Mouse (Mus musculus): ENCODE measurements around the gene Gucy2g. TPM values are rescaled to one million over a fixed set of nuclear protein-coding genes. Genes with fewer than 3 reads are reported as not detected.

The Gucy2g gene
- polyA plus RNA-seq, 1 experiment from 2014 or later, result not detected

GRCm38 (mm10) chr19:55239766-55240426, 1.1 kb downstream of the Gucy2g start:
- Histone ChIP-seq H3K36me3 (replicated peaks) (no peaks in the 10 kb centered on the region), H3K27ac (no peak overlapping the region), H3K4me3 (replicated peaks) (no peak overlapping the region), H3K9ac (no peak overlapping the region), H3K9me3 (no peaks in the 10 kb centered on the region), H3K27me3 (no peaks in the 10 kb centered on the region), H3K4me1 (0 out of 2 replicates have a peak, but pooled peaks cover 3% of the 10 kb centered on the region), H3K4me2 (no peak overlapping the region)
- WGBS, result 87% methylated on average over 6 of the region's 6 CpGs
- no peak for ATAC-seq (ENCODE audit: low FRiP score)

DNA sequence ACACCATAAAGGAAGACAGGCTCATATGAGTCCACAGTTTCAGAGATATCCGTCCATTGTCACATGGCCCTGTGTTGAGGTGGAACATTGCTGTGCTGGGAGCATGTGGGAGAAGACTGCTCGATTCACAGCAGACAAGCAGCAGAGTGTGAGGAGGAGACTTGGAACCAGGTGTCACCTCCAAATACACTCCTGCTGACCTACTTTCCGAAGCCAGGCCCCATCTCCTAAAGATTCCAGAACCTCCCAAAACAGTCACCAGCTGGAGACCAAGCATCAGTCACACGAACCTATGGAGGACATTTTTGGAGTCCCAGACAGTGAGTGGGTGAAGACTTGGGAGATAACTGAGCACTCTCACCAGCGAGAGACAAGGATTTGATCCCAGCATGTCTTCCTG, 4.5 kb downstream of the Gucy2g start:
- H3K27ac ChIP-seq, result no peak overlapping the region
- 84% methylated on average over 5 of the region's 5 CpGs for WGBS
- no peaks in the 10 kb centered on the region for H3K4me1 ChIP-seq
- H3K4me2 ChIP-seq, result no peak overlapping the region
- H3K27me3 ChIP-seq, result no peaks in the 10 kb centered on the region
- no peak for ATAC-seq (ENCODE audit: low FRiP score)
- no peaks in the 10 kb centered on the region for H3K36me3 ChIP-seq (replicated peaks)
- no peaks in the 10 kb centered on the region for H3K9me3 ChIP-seq
- H3K9ac ChIP-seq, result no peak overlapping the region
- H3K4me3 ChIP-seq (replicated peaks), result no peak overlapping the region

GRCm38 (mm10) chr19:55236026-55236425, 5.0 kb downstream of the Gucy2g start:
- Histone ChIP-seq H3K9me3 (no peaks in the 10 kb centered on the region), H3K4me1 (no peaks in the 10 kb centered on the region), H3K36me3 (replicated peaks) (no peaks in the 10 kb centered on the region), H3K9ac (no peak overlapping the region), H3K27me3 (no peaks in the 10 kb centered on the region), H3K4me2 (no peak overlapping the region), H3K27ac (no peak overlapping the region), H3K4me3 (replicated peaks) (no peak overlapping the region)
- 51% methylated on average over 2 of the region's 2 CpGs for WGBS
- ATAC-seq (ENCODE audit: low FRiP score), result no peak

DNA sequence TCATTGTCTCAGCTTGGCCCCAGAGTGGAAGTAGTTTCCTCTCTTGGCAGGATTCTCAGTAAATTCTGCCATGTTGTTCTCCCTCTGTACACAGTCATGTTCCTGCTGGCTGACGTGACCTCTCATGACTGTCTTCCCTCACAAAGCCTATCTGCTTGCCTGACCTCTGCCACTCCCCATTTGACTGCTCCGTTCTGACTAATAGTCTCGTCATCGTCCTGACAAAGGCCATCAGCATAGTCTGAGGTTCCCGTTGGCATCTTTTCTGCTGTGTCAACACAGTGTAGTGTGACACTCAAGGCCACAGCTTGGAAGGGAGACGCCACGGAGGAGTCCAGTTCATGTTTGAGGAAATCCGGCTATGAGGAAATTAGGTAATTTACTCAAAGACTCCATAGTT, 8.9 kb downstream of the Gucy2g start:
- Histone ChIP-seq H3K9ac (no peak overlapping the region), H3K4me1 (no peaks in the 10 kb centered on the region), H3K36me3 (replicated peaks) (no peaks in the 10 kb centered on the region), H3K27ac (no peak overlapping the region), H3K27me3 (no peaks in the 10 kb centered on the region), H3K9me3 (no peaks in the 10 kb centered on the region), H3K4me3 (replicated peaks) (no peak overlapping the region), H3K4me2 (no peak overlapping the region)
- WGBS, result 78% methylated on average over 8 of the region's 8 CpGs
- ATAC-seq (ENCODE audit: low FRiP score), result no peak

DNA sequence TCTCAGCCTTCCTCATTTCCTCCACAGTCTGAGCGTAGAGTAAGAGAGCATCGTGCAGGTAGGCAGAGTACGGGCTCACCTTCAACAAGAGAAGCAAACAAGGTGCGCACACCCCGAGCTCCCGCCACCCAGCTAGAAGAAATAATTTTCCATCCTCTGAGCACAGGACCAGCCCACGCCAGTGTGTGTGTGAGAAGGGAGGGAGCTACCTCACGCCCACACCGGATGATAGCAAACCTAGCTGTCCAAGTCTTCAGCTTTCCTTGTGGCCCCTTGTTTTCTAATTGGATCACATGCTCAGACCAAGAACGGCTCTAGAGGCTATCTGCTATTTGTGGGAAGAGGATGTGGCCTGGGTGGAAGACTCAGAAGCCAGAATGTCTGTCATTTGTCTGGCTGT, 10.0 kb downstream of the Gucy2g start:
- Histone ChIP-seq H3K27ac (no peak overlapping the region), H3K9me3 (no peaks in the 10 kb centered on the region), H3K4me3 (replicated peaks) (no peak overlapping the region), H3K4me2 (no peak overlapping the region), H3K27me3 (no peaks in the 10 kb centered on the region), H3K9ac (no peak overlapping the region), H3K4me1 (no peaks in the 10 kb centered on the region), H3K36me3 (replicated peaks) (no peaks in the 10 kb centered on the region)
- WGBS, result 79% methylated on average over 10 of the region's 10 CpGs
- no peak for ATAC-seq (ENCODE audit: low FRiP score)

GRCm38 (mm10) chr19:55227135-55227534, 13.9 kb downstream of the Gucy2g start:
- ATAC-seq (ENCODE audit: low FRiP score), result no peak
- H3K4me3 ChIP-seq (replicated peaks), result no peak overlapping the region
- WGBS, result 93% methylated on average over 7 of the region's 7 CpGs
- no peaks in the 10 kb centered on the region for H3K36me3 ChIP-seq (replicated peaks)
- H3K4me2 ChIP-seq, result no peak overlapping the region
- H3K27me3 ChIP-seq, result no peaks in the 10 kb centered on the region
- H3K27ac ChIP-seq, result no peak overlapping the region
- H3K9ac ChIP-seq, result no peak overlapping the region
- H3K4me1 ChIP-seq, result no peaks in the 10 kb centered on the region
- no peaks in the 10 kb centered on the region for H3K9me3 ChIP-seq

DNA sequence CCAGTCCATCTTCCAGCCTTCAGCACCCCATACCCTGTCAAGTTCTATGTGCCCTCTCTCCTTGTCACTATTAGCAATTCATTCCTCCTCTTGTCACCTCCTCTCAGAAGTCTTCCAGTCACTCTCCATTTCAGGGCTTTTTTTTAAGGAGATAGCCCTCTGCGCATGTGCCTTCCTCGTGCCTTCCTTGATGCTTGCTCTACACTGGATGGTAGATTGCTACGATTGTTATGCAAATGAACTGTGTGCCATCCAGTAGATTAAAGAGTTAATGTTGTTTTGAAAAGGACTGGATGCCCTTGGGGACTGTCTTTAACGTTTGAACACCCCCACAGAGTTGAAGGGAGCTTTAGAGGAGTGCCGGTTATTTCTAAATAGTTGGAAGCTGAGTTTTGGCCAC, 14.4 kb downstream of the Gucy2g start:
- 60% methylated on average over 5 of the region's 5 CpGs for WGBS
- H3K27ac ChIP-seq, result no peak overlapping the region
- no peak overlapping the region for H3K4me3 ChIP-seq (replicated peaks)
- H3K4me1 ChIP-seq, result no peaks in the 10 kb centered on the region
- no peaks in the 10 kb centered on the region for H3K36me3 ChIP-seq (replicated peaks)
- H3K27me3 ChIP-seq, result no peaks in the 10 kb centered on the region
- ATAC-seq (ENCODE audit: low FRiP score), result no peak
- no peak overlapping the region for H3K4me2 ChIP-seq
- H3K9ac ChIP-seq, result no peak overlapping the region
- no peaks in the 10 kb centered on the region for H3K9me3 ChIP-seq

DNA sequence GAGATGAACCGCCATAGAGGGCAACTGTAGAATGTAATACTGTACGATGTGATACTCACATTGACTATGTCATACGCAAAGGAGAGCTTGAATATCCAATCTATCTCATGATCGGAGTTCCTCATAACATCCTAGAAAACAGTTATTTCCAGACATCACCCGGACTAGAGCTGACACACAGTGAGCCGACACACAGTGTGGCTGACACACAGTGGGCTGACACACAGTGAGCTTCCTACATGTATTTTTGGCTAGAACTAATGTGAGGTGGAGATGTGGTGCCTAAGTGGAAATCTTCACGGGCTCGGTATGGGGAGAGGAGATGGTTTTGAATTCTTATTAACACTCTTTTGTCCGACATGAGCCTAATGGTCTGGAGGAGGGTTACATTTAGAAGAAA, 18.8 kb downstream of the Gucy2g start:
- Histone ChIP-seq H3K9ac (no peak overlapping the region), H3K4me3 (replicated peaks) (no peak overlapping the region), H3K27ac (no peak overlapping the region), H3K4me1 (peaks cover 11% of the 10 kb centered on the region), H3K36me3 (replicated peaks) (no peaks in the 10 kb centered on the region), H3K4me2 (no peak overlapping the region), H3K9me3 (no peaks in the 10 kb centered on the region), H3K27me3 (no peaks in the 10 kb centered on the region)
- WGBS, result 92% methylated on average over 9 of the region's 9 CpGs
- no peak for ATAC-seq (ENCODE audit: low FRiP score)

DNA sequence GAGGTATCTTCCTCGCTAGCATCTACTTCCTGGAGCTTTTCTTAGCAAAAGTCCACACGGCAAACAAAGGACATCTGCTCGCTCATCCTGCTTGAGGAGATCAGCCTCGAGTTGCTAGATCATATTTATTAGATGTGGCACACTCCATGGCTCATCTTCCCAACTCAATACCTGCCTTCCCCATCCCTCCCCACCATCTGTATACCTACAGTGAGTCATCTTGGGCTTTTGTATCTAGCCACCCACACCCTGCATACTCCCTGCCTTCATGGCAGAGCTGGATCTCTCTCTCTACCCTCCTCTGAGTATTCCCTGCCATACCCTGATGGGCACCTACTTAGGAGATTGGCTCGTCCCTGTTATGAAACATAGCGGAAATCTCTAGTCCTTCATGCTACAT, 19.8 kb downstream of the Gucy2g start:
- H3K4me3 ChIP-seq (replicated peaks), result no peak overlapping the region
- no peak overlapping the region for H3K9ac ChIP-seq
- 82% methylated on average over 6 of the region's 6 CpGs for WGBS
- no peak overlapping the region for H3K27ac ChIP-seq
- ATAC-seq (ENCODE audit: low FRiP score), result no peak
- H3K4me2 ChIP-seq, result no peak overlapping the region
- no peaks in the 10 kb centered on the region for H3K9me3 ChIP-seq
- peaks cover 11% of the 10 kb centered on the region for H3K4me1 ChIP-seq
- H3K27me3 ChIP-seq, result no peaks in the 10 kb centered on the region
- no peaks in the 10 kb centered on the region for H3K36me3 ChIP-seq (replicated peaks)

GRCm38 (mm10) chr19:55219359-55219758, 21.7 kb downstream of the Gucy2g start:
- H3K9me3 ChIP-seq, result no peaks in the 10 kb centered on the region
- 74% methylated on average over 8 of the region's 8 CpGs for WGBS
- no peaks in the 10 kb centered on the region for H3K27me3 ChIP-seq
- H3K4me1 ChIP-seq, result peaks cover 11% of the 10 kb centered on the region
- H3K36me3 ChIP-seq (replicated peaks), result no peaks in the 10 kb centered on the region
- no peak overlapping the region for H3K27ac ChIP-seq
- ATAC-seq (ENCODE audit: low FRiP score), result no peak
- peak overlapping the region; percentile 64 for H3K4me2 ChIP-seq
- no peak overlapping the region for H3K9ac ChIP-seq
- H3K4me3 ChIP-seq (replicated peaks), result no peak overlapping the region

- peak overlapping the region; percentile 44 for H3K9ac ChIP-seq
Measured at GRCm38 (mm10) chr19:55218741-55219221, 22.3 kb downstream of the Gucy2g start.

DNA sequence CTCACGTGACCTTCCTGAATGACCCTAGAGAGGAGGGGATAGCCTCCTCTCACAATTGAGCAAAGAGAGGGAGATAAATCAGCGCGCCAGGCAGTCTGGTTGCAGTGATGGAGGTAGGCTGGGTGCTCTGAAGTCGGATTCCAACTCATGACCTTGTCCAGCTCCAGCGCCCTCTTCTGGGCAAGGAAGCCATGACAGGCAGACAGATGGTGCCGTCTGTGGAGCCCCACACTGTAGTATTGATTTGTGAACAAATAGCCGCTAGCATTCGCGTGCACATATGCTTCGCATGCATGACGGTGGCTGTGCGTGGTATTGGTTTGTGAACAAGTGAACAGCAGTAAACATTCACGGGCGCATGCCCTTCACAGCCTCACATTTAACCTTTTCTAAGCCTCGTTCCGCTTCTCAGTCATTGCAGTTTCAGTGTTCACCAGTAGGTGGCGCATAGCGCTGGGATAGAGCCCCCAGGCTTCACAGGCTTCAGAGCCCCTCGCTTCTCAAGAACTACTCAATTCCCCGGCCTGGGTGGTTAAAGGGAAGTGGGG, 22.8 kb downstream of the Gucy2g start:
- no peaks in the 10 kb centered on the region for H3K36me3 ChIP-seq (replicated peaks)
- peak overlapping the region; percentile 44 for H3K9ac ChIP-seq
- peaks cover 11% of the 10 kb centered on the region for H3K4me1 ChIP-seq
- no peaks in the 10 kb centered on the region for H3K9me3 ChIP-seq
- peak; percentile 77 for ATAC-seq (ENCODE audit: low FRiP score)
- H3K27ac ChIP-seq, result no peak overlapping the region
- 2% methylated on average over 20 of the region's 20 CpGs for WGBS
- peak overlapping the region; percentile 64 for H3K4me2 ChIP-seq
- no peaks in the 10 kb centered on the region for H3K27me3 ChIP-seq
- H3K4me3 ChIP-seq (replicated peaks), result peak overlapping the region; percentile 40

More at GRCm38 (mm10) chr19:55218741-55219221, 22.3 kb downstream of the Gucy2g start:
- no peaks in the 10 kb centered on the region for H3K9me3 ChIP-seq
- WGBS, result 8% methylated on average over 12 of the region's 12 CpGs
- H3K4me1 ChIP-seq, result peaks cover 11% of the 10 kb centered on the region
- H3K4me3 ChIP-seq (replicated peaks), result peak overlapping the region; percentile 40
- H3K27me3 ChIP-seq, result no peaks in the 10 kb centered on the region
- H3K36me3 ChIP-seq (replicated peaks), result no peaks in the 10 kb centered on the region
- ATAC-seq (ENCODE audit: low FRiP score), result no peak; the same call in 1 of the 2 replicates
- no peak overlapping the region for H3K27ac ChIP-seq
- H3K4me2 ChIP-seq, result peak overlapping the region; percentile 64

DNA sequence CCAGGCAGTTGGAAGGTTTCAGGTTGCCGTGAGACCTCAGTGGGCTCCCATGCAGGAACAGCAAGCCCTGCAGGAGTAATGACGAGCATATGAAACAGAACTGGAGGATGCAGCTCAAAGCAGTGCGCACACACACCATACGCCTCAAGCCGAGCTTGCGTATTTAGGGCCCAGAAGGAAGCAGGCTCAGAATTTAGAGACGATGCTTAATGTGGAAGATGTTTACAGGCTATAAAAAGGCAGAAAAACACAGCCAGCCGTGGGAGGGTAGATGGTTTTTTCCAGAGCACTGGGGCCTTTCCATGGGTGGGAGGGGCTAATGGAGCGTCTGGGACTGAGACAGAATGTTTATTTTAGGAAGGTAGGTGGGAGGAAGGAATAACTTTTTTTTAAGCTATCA, 23.7 kb downstream of the Gucy2g start:
- Histone ChIP-seq H3K4me3 (replicated peaks) (no peak overlapping the region), H3K4me2 (no peak overlapping the region), H3K27ac (no peak overlapping the region), H3K9me3 (no peaks in the 10 kb centered on the region), H3K36me3 (replicated peaks) (no peaks in the 10 kb centered on the region), H3K4me1 (peaks cover 11% of the 10 kb centered on the region), H3K27me3 (no peaks in the 10 kb centered on the region), H3K9ac (no peak overlapping the region)
- ATAC-seq (ENCODE audit: low FRiP score), result no peak
- 90% methylated on average over 9 of the region's 9 CpGs for WGBS
